Mouse (Mus musculus): ENCODE data around the gene Pnkp.

Pnkp gene

DNA sequence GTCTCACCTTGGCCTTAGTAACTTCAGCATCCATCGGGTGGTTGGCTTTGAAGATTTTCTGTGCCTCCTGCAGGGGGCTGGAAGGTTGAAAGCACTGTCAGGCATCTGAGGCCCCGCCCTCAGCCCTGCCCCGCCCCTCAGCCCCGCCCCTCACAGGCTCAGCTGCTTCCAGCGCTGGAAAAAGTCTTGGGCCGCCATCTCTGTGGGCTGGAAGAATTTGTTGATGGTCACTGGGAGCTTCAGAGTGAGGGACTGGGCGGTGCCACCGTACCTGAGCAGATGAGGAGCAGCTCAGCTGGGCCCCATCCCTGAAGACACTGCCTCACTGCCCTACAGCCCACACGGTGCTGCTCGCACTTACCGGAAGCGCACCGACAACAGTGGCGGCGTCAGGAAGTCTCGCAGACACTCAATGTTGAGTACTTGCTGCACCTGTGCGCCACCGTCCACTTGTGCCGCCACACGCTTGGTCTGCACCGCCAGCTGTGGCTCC is 44.3 kb downstream of the Pnkp start:
- WGBS = 21% methylated on average over 21 of the region's 21 CpGs

DNA sequence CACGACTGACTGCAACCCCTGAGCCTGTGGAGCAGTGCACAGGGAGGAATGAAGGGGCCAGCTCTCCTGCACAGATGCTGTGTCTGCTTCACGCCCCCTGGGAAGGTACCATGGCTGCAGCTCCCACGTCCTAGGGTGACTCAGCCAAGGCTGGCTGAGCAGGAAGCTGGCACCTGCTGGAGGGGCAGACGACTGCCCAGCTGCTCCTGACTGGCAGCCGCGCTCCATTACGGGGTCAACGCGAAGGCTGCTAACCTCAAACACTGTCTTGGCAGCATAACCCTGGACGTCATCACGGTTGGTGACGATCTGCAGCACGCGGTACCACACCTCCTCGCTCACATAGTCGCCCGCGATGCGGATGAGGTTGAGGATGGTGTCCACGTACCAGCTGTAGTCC is 48.5 kb downstream of the Pnkp start:
- WGBS = 61% methylated on average over 20 of the region's 20 CpGs

DNA sequence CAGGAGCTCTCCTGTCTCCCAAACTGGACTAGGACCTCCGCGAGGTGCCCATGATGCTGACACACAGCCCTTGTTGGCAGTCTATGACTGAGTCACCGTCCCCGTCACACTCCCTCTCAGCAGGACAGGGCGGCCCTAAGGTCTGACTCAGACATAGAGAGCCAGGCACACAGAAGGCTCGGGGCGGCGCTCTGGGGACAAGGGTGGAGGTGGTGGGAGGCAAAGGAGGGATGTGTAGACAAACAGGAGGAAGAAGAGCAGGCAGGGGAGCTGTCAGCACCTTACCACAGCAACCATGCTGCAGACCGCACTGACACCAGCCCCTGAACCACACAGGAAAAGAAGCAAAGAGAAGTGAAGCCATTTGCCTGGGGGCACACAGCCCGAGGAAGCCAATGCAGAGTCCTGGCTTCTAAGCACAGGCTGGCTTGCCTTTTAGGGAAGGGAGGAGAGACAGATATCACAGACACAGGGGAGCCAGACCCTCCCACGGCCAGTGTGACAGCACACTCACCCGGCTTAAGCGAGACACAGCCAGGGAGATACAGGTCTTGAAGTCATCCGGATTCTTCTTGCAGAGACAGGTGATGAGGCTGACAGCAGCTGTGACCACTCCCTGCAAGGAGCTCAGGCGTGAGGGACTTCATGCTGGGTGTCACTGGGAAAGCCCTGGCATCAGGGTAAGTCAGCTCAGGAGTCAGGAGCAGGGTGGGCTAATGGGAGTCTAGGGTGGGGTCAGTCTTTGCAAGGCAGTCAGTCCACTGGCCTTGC is 52.0 kb downstream of the Pnkp start:
- 61% methylated on average over 15 of the region's 15 CpGs for WGBS
